Mouse (Mus musculus): ENCODE data around the gene Rbpjl. TPM values are rescaled to one million over a fixed set of nuclear protein-coding genes. Genes with fewer than 3 reads are reported as not detected.
A peak's percentile ranks its signal among the peaks of the same experiment; 100 is the strongest.

The Rbpjl gene
- polyA plus RNA-seq, 1 experiment: not detected

GRCm38 (mm10) chr2:164454846-164455245, 51.9 kb downstream of the Rbpjl start:
- no peak overlapping the region for H3K4me3 ChIP-seq (ENCODE audit: insufficient read depth, low read depth, low read length)
- WGBS: 49% methylated on average over 10 of the region's 10 CpGs
- H3K27ac ChIP-seq (ENCODE audit: insufficient read depth, low read depth, low read length): no peak overlapping the region
- H3K4me1 ChIP-seq (ENCODE audit: control insufficient read depth, insufficient read depth, low read length): peaks cover 9% of the 10 kb centered on the region
- no peak for TF ChIP-seq CTCF (IDR thresholded peaks at IDR 0.05; ENCODE audit: insufficient read depth, low read depth, low read length)
- no peak for TF ChIP-seq POLR2A (IDR thresholded peaks at IDR 0.05; ENCODE audit: insufficient read depth, low read depth, low read length)

DNA sequence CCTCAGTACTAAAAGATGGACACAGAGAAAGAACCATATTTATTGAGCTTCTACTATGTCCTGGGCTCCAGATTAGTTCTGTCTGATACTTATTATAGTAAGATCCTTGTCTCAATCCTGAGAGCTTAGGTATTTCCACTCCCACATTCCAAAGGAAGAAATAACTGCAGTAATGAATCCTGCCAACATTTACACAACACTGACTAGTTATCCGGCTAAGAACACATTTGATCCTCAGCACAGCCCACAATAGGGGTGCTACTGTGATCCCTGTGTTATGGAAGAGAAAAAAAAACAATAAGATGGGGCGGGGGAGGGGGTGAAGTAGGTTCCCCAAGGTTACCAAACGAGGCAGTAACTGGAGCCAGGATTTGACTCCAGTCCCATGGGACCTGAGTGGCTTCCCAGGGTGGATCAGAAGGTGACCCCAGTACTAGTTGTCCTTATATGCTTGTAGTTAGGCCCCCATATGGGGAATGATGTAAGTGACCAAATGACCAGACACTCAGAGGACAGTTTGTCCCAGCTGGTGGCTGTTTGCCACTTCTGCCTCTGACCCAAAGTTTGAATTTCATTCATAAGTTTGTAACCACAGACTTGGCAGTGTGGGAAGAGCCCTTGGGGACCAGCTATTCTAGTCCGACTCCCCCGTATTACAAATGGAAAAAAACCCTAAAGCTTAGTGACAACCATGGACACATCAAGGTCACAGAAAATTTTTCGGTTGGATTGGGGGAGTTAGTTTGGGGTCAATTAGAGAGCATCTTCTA, 52.7 kb downstream of the Rbpjl start:
- Histone ChIP-seq H3K27ac (ENCODE audit: insufficient read depth, low read depth, low read length) (no peak overlapping the region), H3K4me3 (ENCODE audit: insufficient read depth, low read depth, low read length) (no peak overlapping the region), H3K4me1 (ENCODE audit: control insufficient read depth, insufficient read depth, low read length) (peaks cover 9% of the 10 kb centered on the region)
- WGBS: 73% methylated on average over 6 of the region's 6 CpGs
- TF ChIP-seq POLR2A (IDR thresholded peaks at IDR 0.05; ENCODE audit: insufficient read depth, low read depth, low read length) (no peak), CTCF (IDR thresholded peaks at IDR 0.05; ENCODE audit: insufficient read depth, low read depth, low read length) (no peak)

DNA sequence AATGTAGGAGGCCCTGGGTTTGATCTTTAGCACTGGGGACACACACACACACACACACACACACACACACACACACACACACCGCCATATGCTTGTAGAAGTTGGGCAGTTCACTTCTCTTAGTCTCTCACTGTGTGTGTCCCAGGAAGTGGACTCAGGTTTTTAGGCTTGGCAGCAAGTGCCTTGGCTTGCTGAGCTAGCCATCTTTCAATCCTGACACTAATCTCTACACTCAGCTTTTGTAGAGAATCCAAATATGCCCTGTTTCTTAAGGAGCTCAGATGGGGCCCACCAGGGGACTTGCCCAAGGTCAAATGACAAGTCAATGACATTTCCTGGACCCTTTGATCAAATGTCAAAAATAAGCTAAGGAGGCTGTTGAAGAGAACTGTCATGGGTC, 53.5 kb downstream of the Rbpjl start:
- Histone ChIP-seq H3K27ac (ENCODE audit: insufficient read depth, low read depth, low read length) (peak overlapping the region; percentile 69; the same call in 1 of the 2 replicates), H3K4me3 (ENCODE audit: insufficient read depth, low read depth, low read length) (no peak overlapping the region), H3K4me1 (ENCODE audit: control insufficient read depth, insufficient read depth, low read length) (peaks cover 9% of the 10 kb centered on the region)
- TF ChIP-seq CTCF (IDR thresholded peaks at IDR 0.05; ENCODE audit: insufficient read depth, low read depth, low read length) (no peak), POLR2A (IDR thresholded peaks at IDR 0.05; ENCODE audit: insufficient read depth, low read depth, low read length) (no peak)
- WGBS: 86% methylated on average over 1 of the region's 1 CpGs

- peak within 1 kb of the TSS; percentile 69 for H3K27ac ChIP-seq (ENCODE audit: insufficient read depth, low read depth, low read length)
- H3K4me1 ChIP-seq (ENCODE audit: control insufficient read depth, insufficient read depth, low read length): peaks cover 9% of the 10 kb centered on the region
- peak within 1 kb of the TSS; percentile 55 for H3K4me3 ChIP-seq (ENCODE audit: insufficient read depth, low read depth, low read length)
- WGBS: 4% methylated on average over 7 of the region's 7 CpGs
- TF ChIP-seq POLR2A (IDR thresholded peaks at IDR 0.05; ENCODE audit: insufficient read depth, low read depth, low read length): no peak
Observed at GRCm38 (mm10) chr2:164456864-164457300, 53.9 kb downstream of the Rbpjl start, which contains the start of gene Sys1. Gene Sys1 (plus strand): TSS chr2:164456964.

DNA sequence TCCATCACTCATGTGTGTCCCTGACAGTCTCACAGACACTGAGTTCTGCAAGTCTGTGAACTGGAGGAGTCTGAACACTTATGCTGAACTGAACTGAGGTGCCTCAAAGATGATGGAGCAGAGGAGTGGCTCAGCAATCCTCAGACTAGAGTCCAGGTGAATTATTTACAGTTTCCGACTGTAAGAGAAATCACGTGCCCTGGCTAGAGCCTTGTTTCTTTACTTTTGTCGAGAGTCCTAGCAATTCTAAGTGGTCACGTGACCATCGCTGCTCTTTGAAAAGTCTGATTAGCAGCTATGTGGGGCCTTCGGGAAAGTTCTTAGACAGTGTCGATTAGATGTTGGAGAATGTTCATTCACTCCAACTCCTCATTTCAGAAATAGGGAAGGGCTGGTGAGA, 55.0 kb downstream of the Rbpjl start:
- no peak overlapping the region for H3K4me3 ChIP-seq (ENCODE audit: insufficient read depth, low read depth, low read length)
- no peak overlapping the region for H3K27ac ChIP-seq (ENCODE audit: insufficient read depth, low read depth, low read length)
- WGBS: 51% methylated on average over 7 of the region's 7 CpGs
- no peak for TF ChIP-seq CTCF (IDR thresholded peaks at IDR 0.05; ENCODE audit: insufficient read depth, low read depth, low read length)
- no peak for TF ChIP-seq POLR2A (IDR thresholded peaks at IDR 0.05; ENCODE audit: insufficient read depth, low read depth, low read length)
- H3K4me1 ChIP-seq (ENCODE audit: control insufficient read depth, insufficient read depth, low read length): peaks cover 13% of the 10 kb centered on the region

DNA sequence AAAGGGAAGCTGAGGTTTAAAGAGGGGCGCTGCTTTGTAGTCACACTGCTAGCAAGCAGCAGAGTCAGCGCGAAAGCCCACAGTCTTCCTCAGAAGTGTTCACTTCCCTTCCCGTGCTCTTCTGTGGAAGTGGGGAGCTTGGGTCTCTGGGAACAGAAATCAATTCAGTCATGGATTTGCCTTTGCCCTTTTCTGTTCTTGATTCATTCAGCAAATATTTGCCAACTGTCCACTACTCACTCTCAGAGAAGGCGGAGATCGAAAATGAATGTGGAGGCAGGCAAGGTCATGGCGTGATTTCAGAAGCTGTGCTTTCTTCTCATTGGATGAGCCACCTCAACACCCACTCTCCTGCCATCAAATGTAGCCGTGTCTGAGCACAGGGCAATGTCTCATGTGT, 55.6 kb downstream of the Rbpjl start:
- Histone ChIP-seq H3K4me1 (ENCODE audit: control insufficient read depth, insufficient read depth, low read length) (peaks cover 15% of the 10 kb centered on the region), H3K4me3 (ENCODE audit: insufficient read depth, low read depth, low read length) (no peak overlapping the region), H3K27ac (ENCODE audit: insufficient read depth, low read depth, low read length) (no peak overlapping the region)
- 87% methylated on average over 8 of the region's 8 CpGs for WGBS
- no peak for TF ChIP-seq CTCF (IDR thresholded peaks at IDR 0.05; ENCODE audit: insufficient read depth, low read depth, low read length)
- TF ChIP-seq POLR2A (IDR thresholded peaks at IDR 0.05; ENCODE audit: insufficient read depth, low read depth, low read length): no peak

GRCm38 (mm10) chr2:164460745-164461551, 58.0 kb downstream of the Rbpjl start, which contains the start of gene Gm20458:
Gene Gm20458 (plus strand): TSS chr2:164460967.
- peaks cover 15% of the 10 kb centered on the region for H3K4me1 ChIP-seq (ENCODE audit: control insufficient read depth, insufficient read depth, low read length)
- peak within 1 kb of the TSS; percentile 82 for H3K27ac ChIP-seq (ENCODE audit: insufficient read depth, low read depth, low read length)
- whole genome bisulfite sequencing: under 1% methylated on average over 76 of the region's 79 CpGs
- peak within 1 kb of the TSS; percentile 98 for H3K4me3 ChIP-seq (ENCODE audit: insufficient read depth, low read depth, low read length)
- TF ChIP-seq CTCF (IDR thresholded peaks at IDR 0.05; ENCODE audit: insufficient read depth, low read depth, low read length): no peak
- peak; percentile 52; the same call in 1 of the 2 replicates for TF ChIP-seq POLR2A (IDR thresholded peaks at IDR 0.05; ENCODE audit: insufficient read depth, low read depth, low read length)

Other genes with a start within 250 kb of the Rbpjl start
- gene Kcns1, start 232.0 kb upstream of the Rbpjl start, polyA plus RNA-seq (2012; ENCODE audit: insufficient read depth, insufficient read length, low replicate concordance, missing spikeins): not detected in 2 replicates
- not detected in 2 replicates for gene Wfdc5, start 220.4 kb upstream of the Rbpjl start, polyA plus RNA-seq (2012; ENCODE audit: insufficient read depth, insufficient read length, low replicate concordance, missing spikeins)
- gene Wfdc12, start 212.5 kb upstream of the Rbpjl start, polyA plus RNA-seq (2012; ENCODE audit: insufficient read depth, insufficient read length, low replicate concordance, missing spikeins): not detected in 2 replicates
- not detected in 2 replicates for gene Wfdc15a, start 203.0 kb upstream of the Rbpjl start, polyA plus RNA-seq (2012; ENCODE audit: insufficient read depth, insufficient read length, low replicate concordance, missing spikeins)
- not detected in 2 replicates for gene Wfdc15b, start 181.5 kb upstream of the Rbpjl start, polyA plus RNA-seq (2012; ENCODE audit: insufficient read depth, insufficient read length, low replicate concordance, missing spikeins)
- gene Svs2, start 164.7 kb upstream of the Rbpjl start, polyA plus RNA-seq (2012; ENCODE audit: insufficient read depth, insufficient read length, low replicate concordance, missing spikeins): not detected in 2 replicates
- gene Svs3b, start 146.5 kb upstream of the Rbpjl start, polyA plus RNA-seq (2012; ENCODE audit: insufficient read depth, insufficient read length, low replicate concordance, missing spikeins): not detected in 2 replicates
- not detected in 2 replicates for gene Svs4, start 124.7 kb upstream of the Rbpjl start, polyA plus RNA-seq (2012; ENCODE audit: insufficient read depth, insufficient read length, low replicate concordance, missing spikeins)
- gene Svs3a, start 113.9 kb upstream of the Rbpjl start, polyA plus RNA-seq (2012; ENCODE audit: insufficient read depth, insufficient read length, low replicate concordance, missing spikeins): not detected in 2 replicates
- gene Svs6, start 86.4 kb upstream of the Rbpjl start, polyA plus RNA-seq (2012; ENCODE audit: insufficient read depth, insufficient read length, low replicate concordance, missing spikeins): not detected in 2 replicates
- not detected in 2 replicates for gene Svs5, start 70.4 kb upstream of the Rbpjl start, polyA plus RNA-seq (2012; ENCODE audit: insufficient read depth, insufficient read length, low replicate concordance, missing spikeins)
- gene Slpi, start 14.0 kb upstream of the Rbpjl start, polyA plus RNA-seq (2012; ENCODE audit: insufficient read depth, insufficient read length, low replicate concordance, missing spikeins): not detected in 2 replicates
- gene Matn4, start 2.0 kb downstream of the Rbpjl start, polyA plus RNA-seq (2012; ENCODE audit: insufficient read depth, insufficient read length, low replicate concordance, missing spikeins): not detected in 2 replicates
- 124 TPM in 1 of 2 replicates, not detected in the other for gene Sdc4, start 40.7 kb downstream of the Rbpjl start, polyA plus RNA-seq (2012; ENCODE audit: insufficient read depth, insufficient read length, low replicate concordance, missing spikeins)
- not detected in 2 replicates for gene Sys1, start 53.8 kb downstream of the Rbpjl start, polyA plus RNA-seq (2012; ENCODE audit: insufficient read depth, insufficient read length, low replicate concordance, missing spikeins)
- not detected in 2 replicates for gene Gm20458, start 57.8 kb downstream of the Rbpjl start, polyA plus RNA-seq (2012; ENCODE audit: insufficient read depth, insufficient read length, low replicate concordance, missing spikeins)
- not detected in 2 replicates for gene Trp53tg5, start 70.6 kb downstream of the Rbpjl start, polyA plus RNA-seq (2012; ENCODE audit: insufficient read depth, insufficient read length, low replicate concordance, missing spikeins)
- gene Dbndd2, start 83.0 kb downstream of the Rbpjl start, polyA plus RNA-seq (2012; ENCODE audit: insufficient read depth, insufficient read length, low replicate concordance, missing spikeins): 84.6 TPM in 1 of 2 replicates, not detected in the other
- not detected in 2 replicates for gene Pigt, start 94.4 kb downstream of the Rbpjl start, polyA plus RNA-seq (2012; ENCODE audit: insufficient read depth, insufficient read length, low replicate concordance, missing spikeins)
- gene Wfdc2, start 159.3 kb downstream of the Rbpjl start, polyA plus RNA-seq (2012; ENCODE audit: insufficient read depth, insufficient read length, low replicate concordance, missing spikeins): not detected in 2 replicates
- gene Spint3, start 170.3 kb downstream of the Rbpjl start, polyA plus RNA-seq (2012; ENCODE audit: insufficient read depth, insufficient read length, low replicate concordance, missing spikeins): not detected in 2 replicates
- not detected in 2 replicates for gene Wfdc6a, start 182.3 kb downstream of the Rbpjl start, polyA plus RNA-seq (2012; ENCODE audit: insufficient read depth, insufficient read length, low replicate concordance, missing spikeins)
- not detected in 2 replicates for gene Eppin, start 190.5 kb downstream of the Rbpjl start, polyA plus RNA-seq (2012; ENCODE audit: insufficient read depth, insufficient read length, low replicate concordance, missing spikeins)
- gene Wfdc6b, start 210.4 kb downstream of the Rbpjl start, polyA plus RNA-seq (2012; ENCODE audit: insufficient read depth, insufficient read length, low replicate concordance, missing spikeins): not detected in 2 replicates
- not detected in 2 replicates for gene Wfdc8, start 210.5 kb downstream of the Rbpjl start, polyA plus RNA-seq (2012; ENCODE audit: insufficient read depth, insufficient read length, low replicate concordance, missing spikeins)
- gene Wfdc16, start 235.7 kb downstream of the Rbpjl start, polyA plus RNA-seq (2012; ENCODE audit: insufficient read depth, insufficient read length, low replicate concordance, missing spikeins): not detected in 2 replicates

Data from olfactory bulb, adult 2 months (tissue).